Mouse (Mus musculus) CH12.LX (cell line): ENCODE measurements at regions not wholly inside any gene's neighbourhood (a gene's known extent, or its start where the extent isn't known, plus 50 kb on each side); places are given as distances from the start of the nearest gene placed in this dataset.

Experiments used
- DNase-seq: peaks from one replicate; pipeline ENCODE4 v3.0.0-alpha.2; 2013; ENCODE audit errors: extremely low read depth
- H3K27ac ChIP-seq: 2 replicates; pipeline ENCODE4 v1.5.1; 2012; ENCODE audit warnings: low read depth, mild to moderate bottlenecking, control low read depth, moderate library complexity; ENCODE audit not compliant: insufficient read depth
- H3K27me3 ChIP-seq: replicated peaks from 2 replicates; pipeline ENCODE3; 2012; ENCODE audit warnings: inconsistent platforms
- H3K36me3 ChIP-seq, 2 experiments: replicated peaks in 1 of 2; 2 replicates each; pipeline versions ENCODE3 to v1.6.1; 2012; ENCODE audit warnings: inconsistent platforms in 1 of 2, low read length in 1 of 2, mild to moderate bottlenecking in 1 of 2, mixed read lengths in 1 of 2, moderate library complexity in 1 of 2; ENCODE audit not compliant: control insufficient read depth in 1 of 2, insufficient read depth in 1 of 2
- H3K4me1 ChIP-seq, 2 experiments: 2 replicates each; pipeline ENCODE4 v1.6.1; 2012; ENCODE audit warnings: inconsistent platforms in 1 of 2, moderate library complexity in 1 of 2; ENCODE audit not compliant: insufficient read depth in 2 of 2, control insufficient read depth in 1 of 2
- H3K4me2 ChIP-seq: 2 replicates; pipeline ENCODE4 v1.6.1; 2012; ENCODE audit warnings: low read depth, mild to moderate bottlenecking, control low read depth; ENCODE audit not compliant: poor library complexity, insufficient read depth, severe bottlenecking
- H3K4me3 ChIP-seq, 3 experiments: fragments of 150-350 bp in 1 of 3; sonication (generic) in 1 of 3; replicated peaks in 1 of 3; 2 replicates each; pipeline versions ENCODE3 to v1.5.1; 2011 to 2012; ENCODE audit warnings: low read depth in 2 of 3, low read length in 2 of 3, mild to moderate bottlenecking in 2 of 3, moderate library complexity in 2 of 3, control low read depth in 1 of 3, improper control_type of control experiment in 1 of 3, inconsistent platforms in 1 of 3, mixed read lengths in 1 of 3; ENCODE audit not compliant: poor library complexity in 1 of 3
- H3K79me2 ChIP-seq: replicated peaks from 2 replicates; pipeline ENCODE4 v1.6.1; 2012; ENCODE audit warnings: mild to moderate bottlenecking, moderate library complexity; ENCODE audit not compliant: control insufficient read depth, poor library complexity, insufficient read depth, severe bottlenecking; ENCODE audit errors: extremely low read depth
- H3K9ac ChIP-seq: 2 replicates; pipeline ENCODE4 v1.6.1; 2012; ENCODE audit warnings: low read depth, mild to moderate bottlenecking, control low read depth, moderate library complexity; ENCODE audit not compliant: insufficient read depth
- H3K9me3 ChIP-seq: replicated peaks from 2 replicates; pipeline ENCODE3; 2012; ENCODE audit warnings: low read length, inconsistent platforms, mixed read lengths
- CHD1 ChIP-seq: IDR thresholded peaks from 2 replicates; pipeline ENCODE4 v1.6.1; 2012; ENCODE audit warnings: low read depth, low read length, improper control_type of control experiment, inconsistent platforms
- ELF1 ChIP-seq: IDR thresholded peaks from 2 replicates; pipeline ENCODE4 v1.6.1; 2014; ENCODE audit warnings: low read depth, mild to moderate bottlenecking, inconsistent platforms, low read length, improper control_type of control experiment
- EP300 ChIP-seq: IDR thresholded peaks from 2 replicates; pipeline ENCODE4 v1.6.1; 2011; ENCODE audit warnings: low read length, improper control_type of control experiment
- ETS1 ChIP-seq: conservative IDR thresholded peaks from 2 replicates; pipeline ENCODE4 v1.6.1; 2012; ENCODE audit warnings: low read depth, mild to moderate bottlenecking, inconsistent platforms, low read length, improper control_type of control experiment, moderate library complexity
- GABPA ChIP-seq: IDR thresholded peaks from 2 replicates; pipeline ENCODE4 v1.6.1; 2012; ENCODE audit warnings: low read depth, low read length, improper control_type of control experiment, inconsistent platforms; ENCODE audit not compliant: insufficient replicate concordance
- MAFK ChIP-seq: IDR thresholded peaks from 2 replicates; pipeline ENCODE4 v1.6.1; 2011; ENCODE audit warnings: low read length, improper control_type of control experiment; ENCODE audit not compliant: insufficient replicate concordance
- MAX ChIP-seq: IDR thresholded peaks from 2 replicates; pipeline ENCODE4 v1.6.1; 2011; ENCODE audit warnings: low read length, improper control_type of control experiment
- MAZ ChIP-seq: IDR thresholded peaks from 2 replicates; pipeline ENCODE4 v1.6.1; 2012; ENCODE audit warnings: low read depth, mild to moderate bottlenecking, inconsistent platforms, low read length, improper control_type of control experiment, moderate library complexity
- MYC ChIP-seq: IDR thresholded peaks from 2 replicates; pipeline ENCODE4 v1.6.1; 2011; ENCODE audit warnings: low read depth, mild to moderate bottlenecking, improper control_type of control experiment, low read length
- NELFE ChIP-seq: IDR thresholded peaks from 2 replicates; pipeline ENCODE4 v1.6.1; 2011; ENCODE audit warnings: low read depth, low read length, improper control_type of control experiment
- NRF1 ChIP-seq: IDR thresholded peaks from 2 replicates; pipeline ENCODE4 v1.6.1; 2014; ENCODE audit warnings: low read depth, mild to moderate bottlenecking, inconsistent platforms, low read length, improper control_type of control experiment, moderate library complexity
- SIN3A ChIP-seq: IDR thresholded peaks from 2 replicates; pipeline ENCODE4 v1.6.1; 2012; ENCODE audit warnings: low read length, improper control_type of control experiment, inconsistent platforms
- UBTF ChIP-seq: IDR thresholded peaks from 2 replicates; pipeline ENCODE4 v1.6.1; 2012; ENCODE audit warnings: low read depth, mild to moderate bottlenecking, inconsistent platforms, low read length, improper control_type of control experiment, moderate library complexity
- USF1 ChIP-seq: IDR thresholded peaks from 2 replicates; pipeline ENCODE4 v1.6.1; 2014; ENCODE audit warnings: low read depth, mild to moderate bottlenecking, inconsistent platforms, low read length, improper control_type of control experiment
- ZKSCAN1 ChIP-seq: IDR thresholded peaks from 2 replicates; pipeline ENCODE4 v1.6.1; 2012; ENCODE audit warnings: low read depth, inconsistent platforms, low read length, improper control_type of control experiment, borderline replicate concordance
- dilution Hi-C: fragments of 300-500 bp; cut with MboI; formaldehyde crosslinking; loops from 2 replicates; pipeline ENCODE4 v1.14.3; 2020; ENCODE audit warnings: low sequenced_read_pairs; ENCODE audit not compliant: extremely low pct_unique_long_range_greater_than_20kb, extremely low pct_ligation_motif_present
- in situ Hi-C: fragments of 300-500 bp; cut with MboI; formaldehyde crosslinking; loops from 3 replicates; pipeline ENCODE4 v1.14.3; 2019; ENCODE audit warnings: low sequenced_read_pairs, low pct_ligation_motif_present, low pct_unique_long_range_greater_than_20kb, mixed read lengths

GRCm38 (mm10) chr13:75651941-75652340 is 54.6 kb upstream of the Ell2 start:
- Histone ChIP-seq H3K79me2 (no peaks in the 10 kb centered on the region), H3K4me2 (no peak overlapping the region), H3K4me3 (no peak overlapping the region), H3K4me1 (no peaks in the 10 kb centered on the region), H3K9me3 (no peaks in the 10 kb centered on the region), H3K27ac (no peak overlapping the region), H3K36me3 (no peaks in the 10 kb centered on the region), H3K27me3 (no peaks in the 10 kb centered on the region), H3K9ac (no peak overlapping the region)
- no peak for DNase-seq
- TF ChIP-seq UBTF (no peak), NRF1 (no peak), MAX (no peak), MYC (no peak), NELFE (no peak), MAZ (no peak), MAFK (no peak), EP300 (no peak), ZKSCAN1 (no peak)
- dilution Hi-C loops (no loop called here), in situ Hi-C loops (no loop called here)

- in situ Hi-C loops (no loop called here), dilution Hi-C loops (no loop called here)
- no peak for DNase-seq
- no peaks in the 10 kb centered on the region for H3K9me3 ChIP-seq
- no peaks in the 10 kb centered on the region for H3K36me3 ChIP-seq
- H3K79me2 ChIP-seq = no peaks in the 10 kb centered on the region
- no peak for TF ChIP-seq GABPA
- TF ChIP-seq USF1 = no peak
- TF ChIP-seq SIN3A = no peak
- no peak for TF ChIP-seq ETS1
- no peak for TF ChIP-seq ELF1
- TF ChIP-seq CHD1 = no peak
- TF ChIP-seq, all 38 proteins: peak for 0
- Histone ChIP-seq H3K27ac (no peak overlapping the region), H3K4me2 (no peak overlapping the region), H3K9ac (no peak overlapping the region), H3K4me1 (no peaks in the 10 kb centered on the region), H3K27me3 (no peaks in the 10 kb centered on the region), H3K4me3 (no peak overlapping the region)
Measured at GRCm38 (mm10) chr13:75652966-75653365, 53.6 kb upstream of the Ell2 start.
